Mouse (Mus musculus) kidney, embryonic 14.5 days (tissue): ENCODE data around the gene Aftph. TPM values are rescaled to one million over a fixed set of nuclear protein-coding genes. Genes with fewer than 3 reads are reported as not detected.
A peak's percentile ranks its signal among the peaks of the same experiment; 100 is the strongest.

ENCODE experiments used
- ATAC-seq: fragments of 200-750 bp; cut with Nextera tagmentation; 2 replicates; pipeline ENCODE4 v1.8.0; 2017; ENCODE audit warnings: moderate number of reproducible peaks, mild to moderate bottlenecking, moderate TSS enrichment, moderate library complexity; ENCODE audit not compliant: low FRiP score, low TSS enrichment
- H3K27ac ChIP-seq: fragments of 300-500 bp; sonication (generic); 2 replicates; pipeline ENCODE4 v1.5.1; 2014; ENCODE audit warnings: low read depth, mild to moderate bottlenecking, low read length, moderate library complexity, mixed read lengths
- H3K27me3 ChIP-seq: fragments of 300-500 bp; sonication (generic); 2 replicates; pipeline ENCODE4 v1.6.1; 2014; ENCODE audit warnings: mild to moderate bottlenecking, low read length; ENCODE audit not compliant: control insufficient read depth, insufficient read depth
- H3K36me3 ChIP-seq: fragments of 300-500 bp; sonication (generic); 2 replicates; pipeline ENCODE4 v1.6.1; 2014; ENCODE audit warnings: low read length, mixed read lengths; ENCODE audit not compliant: control insufficient read depth, insufficient read depth
- H3K4me1 ChIP-seq: fragments of 300-500 bp; sonication (generic); 2 replicates; pipeline ENCODE4 v1.6.1; 2014; ENCODE audit warnings: low read length, mixed read lengths; ENCODE audit not compliant: control insufficient read depth, insufficient read depth
- H3K4me2 ChIP-seq: fragments of 300-500 bp; sonication (generic); replicated peaks from 2 replicates; pipeline ENCODE4 v1.6.1; 2014; ENCODE audit warnings: low read depth, mild to moderate bottlenecking, low read length
- H3K4me3 ChIP-seq: fragments of 300-500 bp; sonication (generic); 2 replicates; pipeline ENCODE4 v1.5.1; 2014; ENCODE audit warnings: mild to moderate bottlenecking, low read length
- H3K9ac ChIP-seq: fragments of 300-500 bp; sonication (generic); 2 replicates; pipeline ENCODE4 v1.6.1; 2014; ENCODE audit warnings: low read depth, mild to moderate bottlenecking, low read length, moderate library complexity
- H3K9me3 ChIP-seq: fragments of 300-500 bp; sonication (generic); 2 replicates; pipeline ENCODE4 v1.6.1; 2016; ENCODE audit warnings: low read length; ENCODE audit not compliant: control insufficient read depth
- WGBS: fragments of 180-500 bp; shearing (Covaris S2); extraction: QIAGEN DNeasy Blood & Tissue Kit; methylation state at CpG from one replicate; pipeline ENCODE4 v1.1.7; 2014; 5-methylcytosine and 5-hydroxymethylcytosine counted together
- polyA plus RNA-seq: library from polyadenylated mRNA; unstranded; fragments of >200 nt; fragmentation: Nextera tagmentation; extraction: Ambion mirVana; gene quantifications from 2 replicates; pipeline ENCODE4 v1.2.1, GENCODE M21; 2014

Gene Aftph
- polyA plus RNA-seq, 1 experiment from 2014 or later = 24.5 TPM

- Histone ChIP-seq H3K4me3 (no peak overlapping the region), H3K27ac (no peak overlapping the region), H3K27me3 (no peaks in the 10 kb centered on the region), H3K36me3 (no peaks in the 10 kb centered on the region), H3K4me2 (no peak overlapping the region), H3K4me1 (peaks cover 15% of the 10 kb centered on the region), H3K9me3 (no peaks in the 10 kb centered on the region), H3K9ac (no peak overlapping the region)
- ATAC-seq = no peak
- WGBS = 81% methylated on average over 14 of the region's 14 CpGs
Observed at GRCm38 (mm10) chr11:20660111-20661097, 81.0 kb downstream of the Aftph start.

GRCm38 (mm10) chr11:20659094-20659493, 82.3 kb downstream of the Aftph start:
- no peak overlapping the region for H3K4me3 ChIP-seq
- WGBS = 80% methylated on average over 3 of the region's 3 CpGs
- no peak overlapping the region for H3K4me2 ChIP-seq
- no peaks in the 10 kb centered on the region for H3K9me3 ChIP-seq
- no peak for ATAC-seq
- no peaks in the 10 kb centered on the region for H3K27me3 ChIP-seq
- no peaks in the 10 kb centered on the region for H3K36me3 ChIP-seq
- no peak overlapping the region for H3K9ac ChIP-seq
- H3K4me1 ChIP-seq = peaks cover 20% of the 10 kb centered on the region
- H3K27ac ChIP-seq = no peak overlapping the region

- H3K4me1 ChIP-seq = peaks cover 20% of the 10 kb centered on the region
- 39% methylated on average over 10 of the region's 10 CpGs for WGBS
- H3K4me2 ChIP-seq = peak overlapping the region; percentile 27
- ATAC-seq = no peak
- peak overlapping the region; percentile 77; the same call in 1 of the 2 replicates for H3K27ac ChIP-seq
- no peak overlapping the region for H3K4me3 ChIP-seq
- no peaks in the 10 kb centered on the region for H3K9me3 ChIP-seq
- no peaks in the 10 kb centered on the region for H3K27me3 ChIP-seq
- 0 out of 2 replicates have a peak, but pooled peaks cover 2% of the 10 kb centered on the region for H3K36me3 ChIP-seq
- H3K9ac ChIP-seq = peak overlapping the region; percentile 12; the same call in 1 of the 2 replicates
Observed at GRCm38 (mm10) chr11:20656711-20657057, 84.7 kb downstream of the Aftph start.

GRCm38 (mm10) chr11:20655795-20656710, 85.3 kb downstream of the Aftph start:
- Histone ChIP-seq H3K27ac (peak overlapping the region; percentile 77), H3K36me3 (0 out of 2 replicates have a peak, but pooled peaks cover 2% of the 10 kb centered on the region), H3K4me2 (peak overlapping the region; percentile 27), H3K27me3 (no peaks in the 10 kb centered on the region), H3K4me3 (peak overlapping the region; percentile 16; the same call in 1 of the 2 replicates), H3K4me1 (peaks cover 20% of the 10 kb centered on the region), H3K9ac (peak overlapping the region; percentile 12; the same call in 1 of the 2 replicates), H3K9me3 (no peaks in the 10 kb centered on the region)
- 28% methylated on average over 18 of the region's 18 CpGs for WGBS
- ATAC-seq = peak; percentile 77

GRCm38 (mm10) chr11:20651166-20651565, 90.2 kb downstream of the Aftph start:
- WGBS = 87% methylated on average over 1 of the region's 1 CpGs
- Histone ChIP-seq H3K36me3 (peaks cover 7% of the 10 kb centered on the region; the same call in 1 of the 2 replicates), H3K4me2 (no peak overlapping the region), H3K9ac (no peak overlapping the region), H3K9me3 (no peaks in the 10 kb centered on the region), H3K27me3 (no peaks in the 10 kb centered on the region), H3K4me3 (no peak overlapping the region), H3K27ac (no peak overlapping the region), H3K4me1 (peaks cover 32% of the 10 kb centered on the region)
- no peak for ATAC-seq

DNA sequence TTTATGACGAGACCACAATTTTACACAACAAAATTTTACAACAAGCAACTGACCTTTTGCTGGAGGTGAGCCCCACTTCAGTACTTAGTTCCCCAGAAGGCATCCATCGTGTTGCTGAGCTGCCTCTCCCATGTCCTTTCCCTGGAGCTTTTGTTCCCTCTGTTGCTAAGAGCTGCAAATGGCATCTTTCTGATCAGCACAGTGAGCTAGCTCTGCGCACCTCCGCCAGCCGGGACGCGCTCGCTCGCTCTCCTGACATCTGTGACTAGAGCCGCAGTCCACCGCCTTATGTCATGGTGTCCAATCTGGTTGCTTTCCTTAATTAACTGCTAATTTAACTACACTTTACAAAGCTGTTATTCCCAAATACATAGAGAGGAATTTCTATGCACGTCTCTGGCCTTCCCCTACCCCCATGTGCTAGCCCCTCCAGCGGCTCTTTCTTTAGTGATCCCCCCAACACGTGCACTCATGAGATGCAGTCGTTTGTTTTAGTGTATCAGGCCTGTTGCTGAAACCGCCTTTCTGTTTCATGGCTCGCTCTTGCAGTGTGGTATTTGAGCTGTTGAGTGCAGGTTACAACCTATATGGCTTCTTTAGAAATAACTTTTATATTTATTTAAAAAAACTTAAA, 91.3 kb downstream of the Aftph start:
- no peak overlapping the region for H3K9ac ChIP-seq
- H3K4me3 ChIP-seq = no peak overlapping the region
- H3K27ac ChIP-seq = no peak overlapping the region
- ATAC-seq = no peak
- H3K4me1 ChIP-seq = peaks cover 24% of the 10 kb centered on the region
- H3K27me3 ChIP-seq = no peaks in the 10 kb centered on the region
- WGBS = 85% methylated on average over 17 of the region's 17 CpGs
- no peaks in the 10 kb centered on the region for H3K9me3 ChIP-seq
- peaks cover 7% of the 10 kb centered on the region; the same call in 1 of the 2 replicates for H3K36me3 ChIP-seq
- H3K4me2 ChIP-seq = no peak overlapping the region

GRCm38 (mm10) chr11:20649477-20649876, 91.9 kb downstream of the Aftph start:
- no peak for ATAC-seq
- WGBS = 91% methylated on average over 5 of the region's 5 CpGs
- H3K9me3 ChIP-seq = no peaks in the 10 kb centered on the region
- peaks cover 7% of the 10 kb centered on the region; the same call in 1 of the 2 replicates for H3K36me3 ChIP-seq
- H3K27me3 ChIP-seq = no peaks in the 10 kb centered on the region
- H3K9ac ChIP-seq = no peak overlapping the region
- H3K4me3 ChIP-seq = no peak overlapping the region
- H3K4me2 ChIP-seq = no peak overlapping the region
- no peak overlapping the region for H3K27ac ChIP-seq
- peaks cover 25% of the 10 kb centered on the region for H3K4me1 ChIP-seq

- no peak overlapping the region for H3K4me2 ChIP-seq
- H3K36me3 ChIP-seq = peaks cover 5% of the 10 kb centered on the region; the same call in 1 of the 2 replicates
- H3K9ac ChIP-seq = no peak overlapping the region
- peaks cover 28% of the 10 kb centered on the region for H3K4me1 ChIP-seq
- H3K27me3 ChIP-seq = no peaks in the 10 kb centered on the region
- WGBS = 37% methylated on average over 19 of the region's 19 CpGs
- no peaks in the 10 kb centered on the region for H3K9me3 ChIP-seq
- peak; percentile 77 for ATAC-seq
- no peak overlapping the region for H3K4me3 ChIP-seq
- peak overlapping the region; percentile 56 for H3K27ac ChIP-seq
Observed at GRCm38 (mm10) chr11:20647902-20648625, 93.3 kb downstream of the Aftph start.
